Mouse (Mus musculus) forelimb bud, embryonic 11.5 days (tissue): ENCODE results near the gene Vps51.

ENCODE experiments used
- DNase-seq: peaks from one replicate; pipeline ENCODE4 v3.0.0-alpha.2; 2012; ENCODE audit warnings: low read depth, low spot score

Vps51 gene

DNA sequence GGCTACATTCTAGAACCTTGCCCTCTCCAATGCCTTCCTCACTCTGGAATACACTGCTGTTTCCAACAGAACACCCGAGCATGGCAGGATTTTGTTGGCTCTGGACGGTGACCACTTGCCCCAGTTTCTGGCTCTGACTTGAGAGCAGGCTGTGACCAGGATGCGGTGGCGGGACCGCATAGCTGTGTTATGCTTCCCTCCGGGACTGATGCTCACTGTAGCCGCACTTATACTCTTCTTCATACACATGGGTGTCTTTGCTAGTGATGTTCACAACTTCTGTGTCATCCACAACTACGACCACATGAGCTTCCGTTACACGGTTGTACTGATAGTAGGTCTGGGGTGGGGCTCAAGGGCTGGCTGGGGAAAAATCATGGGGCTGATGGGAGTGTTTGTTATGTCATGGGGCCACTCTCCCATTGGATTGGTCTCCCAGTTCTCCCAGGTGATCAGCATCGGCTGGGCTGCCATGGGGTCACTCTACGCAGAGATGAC is 3.0 kb upstream of the Vps51 start, which contains the start of gene Tmem262:
Gene Tmem262 (plus strand): TSS at position 51 of the 498 bp plus-strand sequence.
- DNase-seq: no peak

DNA sequence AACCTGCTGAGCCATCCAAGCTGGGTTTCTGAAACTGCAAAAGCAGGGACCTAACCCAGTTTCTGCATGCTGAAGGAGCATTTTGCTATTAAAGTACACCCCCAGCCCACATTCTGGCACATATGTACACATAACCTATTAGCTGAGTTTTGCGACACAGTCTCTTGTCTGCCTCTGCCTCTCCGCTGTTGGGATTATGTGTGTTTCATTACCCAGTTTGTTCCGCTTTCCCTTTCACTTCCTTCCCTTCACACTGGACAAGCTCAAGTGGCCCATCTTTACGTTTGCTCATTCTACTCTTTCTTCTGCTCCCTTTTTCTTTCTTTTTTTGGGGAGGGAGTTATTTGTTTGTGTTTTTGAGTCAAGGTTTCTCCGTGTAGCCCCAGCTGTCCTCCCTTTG is 3.1 kb downstream of the Vps51 start:
- DNase-seq: no peak

DNA sequence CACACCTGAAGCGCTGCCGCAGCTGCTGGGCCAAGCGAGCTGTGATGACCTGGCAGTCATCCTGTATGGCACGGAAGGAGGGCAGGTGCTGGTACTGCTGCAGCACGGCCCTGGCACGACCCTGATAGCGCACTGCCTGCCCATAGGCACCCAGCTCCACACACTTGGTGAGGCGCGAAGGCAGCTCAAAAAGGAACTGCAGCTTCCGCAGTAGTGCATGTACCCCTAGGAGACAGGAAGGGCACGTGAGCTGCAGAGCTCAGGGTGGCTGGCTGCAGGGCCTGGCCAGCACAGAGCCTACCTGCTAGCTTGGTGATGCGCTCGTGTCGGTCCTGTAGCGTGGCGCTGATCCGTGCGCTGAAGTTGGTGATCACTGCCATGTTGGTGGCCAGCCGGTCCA is 5.8 kb downstream of the Vps51 start:
- no peak for DNase-seq

DNA sequence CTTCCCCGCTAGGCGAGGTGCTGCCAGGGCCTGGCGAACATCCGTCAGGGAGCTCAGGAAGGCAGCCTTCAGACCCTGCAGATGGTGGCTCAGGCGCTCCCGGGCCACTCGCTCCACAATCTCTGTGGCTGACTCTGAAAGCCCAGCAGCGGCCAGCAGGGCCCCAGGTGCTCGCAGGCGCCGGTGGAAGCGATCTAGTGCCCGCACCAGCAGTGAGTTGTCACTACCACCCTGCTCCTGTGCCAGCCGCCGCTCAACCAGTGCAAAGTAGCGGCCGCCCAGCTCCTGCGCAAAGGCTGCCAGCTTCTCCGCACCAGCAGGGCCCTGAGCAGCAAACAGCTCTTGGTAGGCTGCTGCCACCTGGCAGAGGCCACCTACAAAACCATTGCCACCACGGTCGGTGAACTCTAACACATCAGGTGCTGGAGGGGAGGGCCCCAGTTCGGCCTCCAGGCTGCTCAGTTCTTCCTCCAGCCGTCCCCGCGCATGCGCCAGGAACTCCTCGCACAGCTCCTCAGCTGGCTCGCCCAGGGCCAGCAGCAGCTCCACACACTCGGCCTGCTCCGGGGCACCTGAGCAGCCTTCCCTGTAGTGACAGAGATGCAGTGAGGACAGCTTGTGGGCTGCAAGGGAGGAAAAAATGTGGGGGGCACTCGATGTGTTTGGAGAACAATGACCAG is 6.3 kb downstream of the Vps51 start:
- DNase-seq: no peak

DNA sequence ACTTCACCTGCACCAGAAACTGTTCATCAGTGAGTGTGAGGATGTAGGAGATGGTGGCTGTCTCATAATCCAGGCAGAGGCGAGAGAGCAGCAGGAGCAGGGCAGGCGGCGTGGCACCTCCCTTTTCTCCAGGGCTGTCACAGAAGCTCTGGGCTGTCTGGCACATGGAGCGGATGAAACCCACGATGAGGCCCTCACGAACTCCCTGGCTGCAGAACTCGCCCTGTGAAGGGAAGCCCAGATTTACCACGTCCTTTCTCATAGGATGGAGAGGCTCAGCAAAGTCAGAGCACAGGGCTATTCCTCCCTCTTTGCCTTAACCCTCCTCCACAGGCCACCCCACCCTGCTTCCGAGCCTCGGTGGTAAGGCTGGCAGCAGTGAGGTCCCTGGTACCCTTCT is 7.2 kb downstream of the Vps51 start:
- DNase-seq: no peak

DNA sequence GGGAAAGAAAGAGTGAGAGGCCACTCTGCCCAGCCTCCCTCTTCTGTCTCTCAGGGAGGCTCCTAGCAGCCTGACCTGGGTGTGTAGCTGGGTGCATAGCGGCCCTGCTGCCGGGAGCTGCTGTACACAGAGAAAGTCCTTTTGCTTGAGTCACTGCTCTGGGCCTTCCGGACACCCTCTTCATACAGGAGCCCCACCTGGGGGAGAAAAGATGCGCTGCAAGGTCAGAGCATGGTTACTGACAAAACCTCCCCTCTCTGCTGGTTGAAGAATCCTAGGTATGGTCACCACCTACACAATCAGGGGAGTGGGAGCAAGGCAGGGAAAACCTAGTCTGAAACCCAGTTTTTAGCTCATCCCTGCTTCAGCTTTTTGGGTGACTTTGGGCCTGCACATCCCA is 8.1 kb downstream of the Vps51 start:
- DNase-seq: no peak

DNA sequence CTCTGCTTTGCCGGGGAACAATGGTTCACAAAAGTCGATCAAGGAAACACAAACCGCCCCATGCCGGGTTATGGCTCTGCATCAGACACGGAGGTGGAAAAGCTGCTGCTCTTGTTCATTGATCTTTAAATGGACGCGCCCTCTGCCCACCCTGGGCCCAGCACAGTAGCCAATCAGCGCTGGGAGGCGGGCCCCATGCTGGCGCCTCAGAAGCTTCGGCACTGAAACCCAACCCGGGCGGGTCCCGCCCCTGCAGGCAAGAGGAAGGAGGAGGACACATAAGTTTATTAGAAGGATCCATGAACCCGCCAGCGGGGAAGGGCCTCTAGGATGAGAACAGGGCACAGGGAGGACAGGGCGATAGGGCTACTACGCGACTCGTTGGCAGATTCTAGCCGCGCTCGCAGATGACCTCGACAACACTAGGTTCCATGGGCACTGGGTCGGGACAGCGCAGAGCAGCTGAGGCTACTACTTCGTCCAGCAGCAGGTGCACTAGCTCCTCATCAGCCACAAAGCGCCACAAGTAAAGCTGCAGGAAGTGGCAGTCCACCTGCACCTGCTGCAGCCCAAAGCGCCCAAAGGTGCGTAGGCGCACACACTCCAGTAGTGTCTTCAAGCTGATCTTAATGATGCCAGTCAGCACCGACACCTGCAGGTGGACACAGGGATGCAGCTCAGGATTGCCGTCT is 9.2 kb downstream of the Vps51 start, which contains the start of gene Tm7sf2:
Gene Tm7sf2 (minus strand): TSS at position 650 of the 692 bp plus-strand sequence.
- peak; percentile 86 for DNase-seq

DNA sequence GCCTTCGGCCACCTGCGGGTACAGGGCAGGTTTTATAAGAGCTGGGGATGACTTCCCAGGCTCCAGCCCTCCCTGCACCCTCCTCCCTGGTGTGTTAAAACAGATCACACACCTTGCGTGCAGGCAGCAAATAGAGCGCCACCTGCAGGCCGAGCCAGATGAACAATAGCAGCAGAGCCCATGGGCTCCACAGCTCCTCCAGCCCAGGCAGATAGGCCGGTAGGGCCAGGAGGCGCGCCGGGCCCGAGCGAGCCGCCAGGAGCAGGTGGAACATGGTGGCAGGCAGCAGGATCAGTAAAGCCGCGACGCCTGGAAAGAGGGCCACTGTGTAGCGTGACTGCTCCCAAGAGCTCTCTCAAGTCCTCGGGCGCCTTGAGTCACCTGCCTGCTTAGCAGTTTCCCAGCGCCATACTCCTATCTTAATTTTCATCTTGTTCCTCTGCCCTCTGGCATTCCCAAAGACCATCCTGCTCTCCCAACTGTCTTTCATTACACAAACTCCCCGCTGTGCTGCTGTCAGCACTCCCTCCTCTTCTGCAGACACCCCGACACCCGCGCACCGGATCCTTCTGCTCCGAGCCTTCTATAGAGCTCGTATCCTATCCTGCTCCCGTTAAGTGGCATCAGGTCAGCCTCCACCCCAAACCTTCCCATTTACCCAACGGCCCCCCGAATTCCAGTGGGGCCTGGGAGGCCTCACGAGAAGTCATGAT is 9.9 kb downstream of the Vps51 start:
- peak; percentile 85 for DNase-seq

DNA sequence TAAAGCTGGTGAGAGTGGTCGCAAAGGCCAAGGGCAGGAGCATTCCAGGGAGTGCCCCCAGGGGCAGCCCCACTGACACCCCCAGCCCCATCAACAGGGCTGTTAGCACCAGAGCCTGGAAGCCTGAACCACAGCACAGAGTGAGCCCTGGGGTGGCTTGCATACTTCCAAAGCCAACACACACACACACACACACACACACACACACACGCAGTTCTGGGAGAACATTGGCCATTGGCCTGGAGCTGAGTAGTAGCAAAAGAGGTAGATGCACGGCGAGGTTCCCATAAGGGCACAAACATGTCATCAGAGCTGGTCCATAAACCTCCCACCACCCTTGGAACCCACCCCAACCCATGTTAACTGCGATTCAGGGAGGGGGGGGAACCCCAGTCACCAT is 10.5 kb downstream of the Vps51 start:
- no peak for DNase-seq

DNA sequence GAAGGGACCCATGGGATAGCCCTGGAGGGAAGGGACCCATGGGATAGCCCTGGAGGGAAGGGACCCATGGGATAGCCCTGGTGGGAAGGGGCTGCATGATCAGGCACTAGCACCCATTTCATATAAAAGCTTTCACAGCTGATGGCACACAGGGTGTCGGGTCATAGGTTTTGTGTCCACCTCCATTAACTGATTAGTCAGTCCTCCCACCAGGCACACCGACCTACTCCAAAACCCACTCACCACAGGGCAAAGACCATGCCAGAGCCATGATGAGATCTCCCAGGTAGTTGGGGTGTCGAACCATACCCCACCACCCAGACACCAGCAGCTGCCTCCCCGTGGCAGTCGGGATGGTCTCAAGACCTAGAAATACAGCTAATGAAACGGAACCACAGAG is 13.9 kb downstream of the Vps51 start:
- no peak for DNase-seq

DNA sequence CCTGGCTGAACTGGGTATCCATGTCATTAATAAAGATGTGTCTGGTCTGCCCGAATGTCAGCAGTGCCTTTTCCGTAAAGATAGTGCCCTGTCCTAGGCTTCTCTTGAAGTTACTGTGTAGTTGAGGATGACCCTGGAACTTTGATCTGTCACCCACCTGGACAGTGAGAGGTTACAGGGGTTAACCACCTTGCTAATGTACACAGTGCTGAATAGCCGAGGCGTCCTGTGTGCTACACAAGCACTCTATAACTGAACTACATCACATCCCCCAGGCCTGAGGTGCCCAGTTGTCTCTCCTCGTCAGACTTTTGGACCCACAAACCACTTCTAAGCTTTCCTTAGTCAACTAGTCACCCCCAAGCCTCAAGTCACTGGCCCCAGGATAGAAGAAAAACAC is 14.6 kb downstream of the Vps51 start:
- no peak for DNase-seq

DNA sequence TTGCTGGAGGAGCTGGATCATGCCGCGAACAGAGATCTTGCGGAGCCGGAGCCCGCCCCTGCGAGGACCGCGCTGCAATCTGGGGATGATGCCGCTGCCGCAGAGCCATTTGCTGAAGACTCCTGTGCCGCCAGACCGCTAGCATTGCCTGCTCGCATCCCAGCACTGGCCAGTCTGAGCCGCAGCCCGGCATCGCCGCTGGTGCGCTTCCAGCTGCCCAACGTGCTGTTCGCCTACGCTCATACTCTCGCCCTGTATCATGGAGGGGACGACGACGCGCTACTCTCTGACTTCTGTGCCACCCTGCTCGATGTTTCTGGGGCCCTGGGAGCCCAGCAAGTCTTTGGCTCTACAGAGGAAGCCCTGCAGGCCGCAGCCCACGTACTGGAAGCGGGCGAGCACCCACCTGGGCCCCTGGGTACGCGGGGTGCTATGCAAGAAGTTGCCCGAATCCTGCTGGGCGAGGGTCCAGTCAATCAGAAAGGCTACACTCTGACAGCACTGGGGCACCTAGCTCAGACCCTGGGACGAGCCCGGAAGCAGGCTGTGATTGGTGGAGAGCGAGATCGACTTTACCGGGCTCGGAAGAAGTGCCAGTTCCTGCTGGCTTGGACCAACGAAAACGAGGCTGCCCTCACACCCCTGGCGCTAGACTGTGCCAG is 15.3 kb downstream of the Vps51 start:
- no peak for DNase-seq

DNA sequence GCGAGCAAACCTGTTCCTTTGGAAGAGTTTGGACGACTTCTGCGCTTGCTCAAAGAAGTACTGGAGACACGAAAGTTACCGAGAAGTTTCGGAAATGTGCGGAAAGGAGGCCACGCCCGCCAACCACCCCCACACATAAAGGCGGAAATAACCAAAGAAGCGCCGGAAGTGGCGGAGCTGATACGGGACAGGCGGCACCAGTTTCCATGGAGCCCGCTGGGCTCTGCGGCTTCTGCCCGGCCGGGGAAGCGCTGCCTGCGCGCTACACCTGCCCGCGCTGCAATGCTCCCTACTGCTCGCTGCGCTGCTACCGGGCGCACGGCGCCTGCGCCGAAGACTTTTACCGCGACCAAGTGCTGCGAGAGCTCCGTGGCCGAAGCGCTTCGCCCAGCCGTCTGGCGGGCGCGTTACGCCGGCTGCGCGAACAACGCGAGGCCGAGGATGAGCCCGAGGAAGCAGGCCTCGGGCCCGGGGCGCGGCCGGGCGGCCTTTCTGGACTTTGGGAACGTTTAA is 16.0 kb downstream of the Vps51 start, which contains the start of gene Znhit2:
Gene Znhit2 (plus strand): TSS at position 172 of the 513 bp plus-strand sequence.
- peak; percentile 92 for DNase-seq

DNA sequence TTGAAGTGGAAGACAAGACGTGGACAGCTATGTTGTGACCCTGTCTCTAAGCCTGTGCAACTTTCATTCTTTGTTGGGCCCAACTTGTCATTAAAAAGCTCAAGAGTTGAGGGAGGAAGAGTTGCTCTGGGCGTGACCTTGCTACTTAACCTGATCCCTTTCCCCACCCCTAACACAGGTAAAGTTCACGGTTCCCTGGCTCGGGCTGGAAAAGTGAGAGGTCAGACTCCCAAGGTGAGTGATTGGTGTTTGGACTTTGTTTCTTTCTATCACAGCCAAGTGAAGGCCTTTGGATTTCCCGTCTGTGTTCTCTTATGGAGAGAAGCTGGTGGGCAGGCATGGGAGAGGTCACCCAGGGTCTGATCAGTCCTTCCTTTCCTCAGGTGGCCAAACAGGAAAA is 18.1 kb downstream of the Vps51 start:
- DNase-seq: no peak

DNA sequence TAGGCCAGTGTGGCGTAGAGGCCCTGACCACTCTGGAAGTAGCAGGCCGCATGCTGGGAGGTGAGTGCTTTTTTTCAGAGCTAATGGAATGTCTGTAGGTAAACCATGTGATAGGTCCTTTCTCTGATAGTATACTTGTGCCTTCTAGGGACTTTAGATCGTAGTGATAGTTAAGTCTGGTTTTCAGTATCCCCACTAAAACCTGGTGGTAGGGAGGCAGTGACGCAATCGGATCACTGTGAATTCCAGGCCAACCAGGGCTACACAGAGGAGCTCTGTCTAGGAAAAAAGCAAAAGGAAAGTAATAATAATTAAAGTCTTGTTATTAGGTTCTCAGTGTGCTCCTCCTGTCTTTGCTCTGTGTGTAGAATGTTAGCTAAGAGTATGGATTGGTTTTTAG is 18.5 kb downstream of the Vps51 start:
- no peak for DNase-seq

DNA sequence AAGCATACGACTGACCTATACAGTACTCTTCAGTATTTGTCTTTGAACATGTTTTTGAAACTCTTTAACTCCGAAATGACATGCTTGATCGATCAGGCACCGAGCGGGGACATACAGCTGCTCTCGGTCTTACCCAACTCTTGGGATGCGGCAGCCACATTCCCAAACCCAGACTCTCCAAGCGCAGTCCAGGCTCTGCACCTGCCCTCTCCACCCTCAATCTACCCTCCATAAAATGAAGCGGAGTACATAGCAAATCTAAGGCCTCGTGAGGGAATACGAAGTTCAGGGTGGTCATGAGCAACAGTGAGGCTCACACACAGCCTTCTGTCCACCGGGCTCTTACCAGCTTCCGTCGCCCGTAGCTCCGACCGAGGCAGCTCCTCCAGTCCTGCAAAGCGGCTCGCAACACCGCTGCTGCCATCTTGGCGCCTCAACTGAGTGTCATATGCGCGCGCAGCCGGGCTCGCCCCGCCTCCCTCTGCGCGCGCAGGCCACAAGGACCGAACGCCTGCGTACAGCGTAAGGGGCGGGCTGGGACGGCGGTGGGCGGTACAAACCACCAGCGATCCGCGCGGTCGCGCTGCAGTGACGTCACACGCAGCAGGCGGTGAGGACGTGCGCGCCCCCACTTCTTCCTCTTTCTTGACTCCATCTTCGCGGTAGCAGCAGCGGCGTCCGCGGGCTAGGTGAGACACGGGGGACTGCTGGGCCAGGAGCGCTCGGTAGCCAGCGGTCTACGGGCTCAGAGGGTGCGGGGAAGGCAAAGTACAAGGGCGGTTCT is 19.5 kb downstream of the Vps51 start, which contains the start of the genes Mrpl49 and Fau:
Gene Mrpl49 (minus strand): TSS at position 473 of the 784 bp plus-strand sequence.
Gene Fau (plus strand): TSS at position 532 of the 784 bp plus-strand sequence.
- DNase-seq: peak; percentile 98

DNA sequence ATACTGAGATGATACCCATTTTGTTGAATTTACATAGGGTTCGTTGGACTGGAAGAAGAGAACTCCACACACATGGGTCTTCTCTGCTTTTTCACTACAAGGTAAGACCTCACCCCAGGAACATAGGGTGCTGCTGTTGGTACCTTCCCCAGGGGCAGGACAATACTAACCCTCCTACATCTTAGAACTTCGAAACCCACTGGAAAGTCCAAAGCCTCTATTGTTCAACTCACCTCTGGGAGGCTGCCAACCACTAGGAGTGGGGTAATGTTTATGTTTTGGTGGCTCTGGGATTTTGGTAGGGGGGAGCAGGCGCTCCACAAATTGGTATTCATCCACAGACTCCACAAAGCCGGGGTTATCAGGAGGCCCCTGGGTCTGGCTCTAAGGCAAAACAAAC is 20.3 kb downstream of the Vps51 start:
- no peak for DNase-seq

DNA sequence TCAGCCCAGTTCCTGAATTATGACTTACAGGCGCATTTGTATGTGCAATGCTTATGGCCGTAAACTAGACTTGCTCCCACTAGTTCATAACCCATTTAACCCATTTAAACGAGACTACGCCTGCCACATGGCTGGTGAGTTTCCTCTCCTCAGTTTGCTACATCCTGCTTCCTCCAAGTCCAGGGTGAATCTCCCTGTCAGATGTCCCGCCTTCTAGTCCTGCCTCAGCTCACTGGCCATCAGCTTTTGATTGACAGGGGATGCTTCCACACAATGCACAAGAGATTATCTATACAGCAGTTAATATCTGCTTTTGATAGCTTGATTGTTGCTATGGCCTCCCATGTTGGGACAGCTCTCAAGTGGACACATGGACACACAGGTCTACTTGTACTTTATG is 22.7 kb downstream of the Vps51 start:
- DNase-seq: no peak

DNA sequence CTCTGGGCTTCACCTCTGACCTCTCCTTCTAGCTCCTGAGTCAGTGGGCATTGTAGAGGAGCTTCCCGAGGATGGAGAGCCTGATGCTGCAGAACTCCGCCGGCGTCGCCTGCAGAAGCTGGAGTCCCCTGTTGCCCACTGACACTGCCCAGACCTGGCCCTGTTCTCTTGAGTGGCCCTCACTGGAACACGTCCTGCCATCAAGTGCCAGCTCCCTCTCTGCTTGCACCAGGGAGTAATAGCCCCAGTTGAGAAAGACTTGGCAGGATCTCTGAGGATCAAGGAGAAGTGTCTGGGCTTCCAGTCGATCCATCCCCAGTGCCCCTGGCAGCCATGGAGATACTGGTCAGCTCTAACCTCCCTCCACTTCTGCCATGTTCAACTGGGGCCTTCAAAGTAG is 24.5 kb downstream of the Vps51 start:
- no peak for DNase-seq

DNA sequence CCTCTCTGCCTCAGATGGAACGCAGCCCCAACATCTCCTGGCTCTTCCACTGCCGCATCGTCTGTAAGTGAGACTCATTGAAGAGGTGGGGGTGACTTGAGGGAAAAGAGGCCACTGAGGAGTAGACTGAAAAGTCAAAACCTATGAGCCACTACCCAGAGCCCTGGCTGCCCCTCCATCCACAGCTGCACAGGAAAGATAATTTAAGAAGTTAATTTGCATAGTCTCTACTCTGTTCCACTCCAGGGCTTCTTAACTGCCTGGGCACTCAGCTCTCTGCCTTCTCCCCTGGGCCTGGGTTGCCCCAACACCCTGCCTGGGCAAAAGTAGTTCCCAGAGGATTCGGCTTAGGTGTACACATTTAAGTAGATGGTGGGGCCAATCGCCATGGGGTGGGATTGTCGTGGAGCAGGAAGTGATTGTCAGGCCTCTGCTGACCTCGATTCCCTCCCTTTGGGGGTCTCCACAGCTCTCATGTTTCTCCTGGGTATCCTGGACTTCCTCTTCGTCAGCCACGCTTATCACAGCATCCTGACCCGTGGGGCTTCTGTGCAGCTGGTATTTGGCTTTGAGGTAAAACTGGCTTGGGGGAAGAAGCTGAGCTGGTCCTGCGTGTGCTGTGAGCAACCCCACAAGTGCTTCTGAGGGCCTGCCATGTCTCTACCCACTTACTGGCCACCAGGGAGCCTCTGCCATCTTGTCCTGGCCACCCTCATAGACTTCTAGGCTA is 28.2 kb downstream of the Vps51 start:
- DNase-seq: no peak
